Mouse (Mus musculus): ENCODE results near the gene Acot8.

- TF ChIP-seq CTCF (conservative IDR thresholded peaks at IDR 0.05 in 1 of 2, IDR thresholded peaks at IDR 0.05 in 1 of 2; ENCODE audit: low read depth in 2 of 2, low read length in 2 of 2) (no peak), POLR2A (IDR thresholded peaks at IDR 0.05; ENCODE audit: low read depth, low read length) (no peak), EP300 (IDR thresholded peaks at IDR 0.05; ENCODE audit: low read length) (no peak), BHLHE40 (IDR thresholded peaks at IDR 0.05; ENCODE audit: low read depth, low read length) (no peak), USF2 (conservative IDR thresholded peaks at IDR 0.05; ENCODE audit: low read depth, low read length) (no peak), ELF1 (IDR thresholded peaks at IDR 0.05; ENCODE audit: low read depth, low read length) (no peak), CHD1 (IDR thresholded peaks at IDR 0.05; ENCODE audit: low read depth, low read length) (no peak), SMC3 (IDR thresholded peaks at IDR 0.05; ENCODE audit: low read depth, low read length) (no peak)
Measured at GRCm38 (mm10) chr2:164825521-164825920, 20.8 kb upstream of the Acot8 start.

All from CH12.LX (cell line).